Mouse (Mus musculus) E14TG2a.4 (cell line): Measurements from ENCODE around the gene Zfp553.

Source experiments
- CTCF ChIP-seq: conservative IDR thresholded peaks from 2 replicates; pipeline ENCODE4 v1.5.1; 2014; ENCODE audit warnings: low read length
- NANOG ChIP-seq: IDR thresholded peaks from 2 replicates; pipeline ENCODE4 v1.6.1; 2014; ENCODE audit warnings: borderline replicate concordance, low read length, mixed read lengths
- POU5F1 ChIP-seq: IDR thresholded peaks from 2 replicates; pipeline ENCODE4 v1.6.1; 2014; ENCODE audit warnings: low read length, borderline replicate concordance

- TF ChIP-seq CTCF (no peak), POU5F1 (no peak), NANOG (no peak)
Measured at GRCm38 (mm10) chr7:127220440-127220839, 12.4 kb upstream of the Zfp553 start.
